Mouse (Mus musculus): ENCODE measurements around the gene Gnmt.
A peak's percentile ranks its signal among the peaks of the same experiment; 100 is the strongest.

The Gnmt gene

DNA sequence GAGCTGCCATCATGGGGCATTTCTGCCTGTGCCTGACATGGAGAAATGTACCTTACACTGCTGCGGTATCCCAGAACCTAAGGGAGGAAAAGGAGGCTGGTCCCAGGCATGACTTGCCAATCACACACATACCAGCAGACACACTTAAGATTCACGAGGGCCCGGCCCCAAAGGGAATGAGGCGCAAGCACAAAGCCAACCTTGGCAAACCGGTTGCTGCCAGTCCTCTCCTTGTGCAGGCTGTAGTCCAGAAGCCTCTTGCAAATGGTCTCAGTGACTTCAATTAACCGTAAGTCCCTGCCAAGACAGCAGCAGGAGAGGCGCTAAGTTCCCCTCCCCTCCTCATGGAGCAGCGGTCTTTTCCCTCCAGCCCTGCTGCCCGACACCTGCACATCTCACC is 14.0 kb upstream of the Gnmt start:
- no peak for DNase-seq (ENCODE audit: low read depth, low spot score)

DNA sequence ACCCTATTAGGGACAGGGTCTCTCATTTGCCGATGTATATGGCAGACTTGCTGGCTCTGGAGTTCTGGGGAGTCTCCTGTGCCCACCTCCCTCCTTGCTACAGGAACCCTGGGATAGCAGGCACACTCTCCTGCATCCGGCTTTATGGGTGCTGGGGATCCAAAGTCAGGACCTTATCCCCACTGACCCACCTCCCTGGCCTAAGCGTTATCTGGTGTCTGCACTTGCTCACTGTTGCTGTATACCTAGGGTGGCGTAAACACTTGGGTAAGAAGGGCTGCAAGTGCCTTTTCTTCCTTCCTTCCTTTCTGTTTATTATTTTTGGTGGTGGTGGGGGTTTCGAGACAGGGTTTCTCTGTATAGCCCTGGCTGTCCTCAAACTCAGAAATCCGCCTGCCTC is 12.3 kb upstream of the Gnmt start:
- DNase-seq (ENCODE audit: low read depth, low spot score): no peak

DNA sequence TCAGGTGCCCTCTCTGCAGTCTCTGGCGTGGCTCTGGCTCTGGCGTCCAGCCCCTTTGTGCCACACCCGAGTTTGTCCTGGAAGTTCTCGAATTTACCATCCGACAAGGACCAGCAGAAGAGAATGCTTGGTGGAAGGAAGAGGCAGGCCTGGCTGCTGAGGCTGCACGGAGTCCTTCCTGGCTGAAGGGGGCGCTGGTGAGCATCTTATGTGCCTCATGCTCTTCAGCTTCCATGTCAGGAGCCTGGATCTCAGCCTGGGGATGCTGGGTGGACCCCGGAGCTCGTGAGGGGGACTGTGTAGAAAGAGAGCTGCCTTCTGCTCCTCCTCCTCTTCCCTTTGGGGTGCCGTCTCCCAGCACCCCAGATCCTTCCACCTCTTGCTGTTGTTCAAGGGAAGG is 7.2 kb upstream of the Gnmt start:
- DNase-seq (ENCODE audit: low read depth, low spot score): no peak

DNA sequence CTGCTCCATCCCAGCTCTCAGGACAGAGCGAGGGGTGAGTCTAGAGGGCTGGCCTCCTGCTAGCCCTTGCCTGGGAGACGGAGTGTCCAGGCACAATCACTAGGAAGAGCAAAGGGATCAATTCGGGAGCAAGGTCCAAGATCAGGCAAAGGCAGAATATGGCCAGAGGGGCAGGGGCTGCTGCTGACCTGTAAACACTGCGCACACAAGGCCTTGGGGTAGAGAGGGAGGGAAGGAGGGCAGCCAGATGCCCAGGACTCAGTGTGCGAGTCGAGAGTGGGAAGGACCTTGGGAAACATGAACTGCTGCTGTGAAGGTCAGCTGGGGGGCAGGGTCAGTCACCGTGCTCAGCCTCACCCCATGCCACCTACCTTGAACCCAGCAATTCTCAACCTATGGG is 6.3 kb upstream of the Gnmt start:
- DNase-seq (ENCODE audit: low read depth, low spot score): no peak

DNA sequence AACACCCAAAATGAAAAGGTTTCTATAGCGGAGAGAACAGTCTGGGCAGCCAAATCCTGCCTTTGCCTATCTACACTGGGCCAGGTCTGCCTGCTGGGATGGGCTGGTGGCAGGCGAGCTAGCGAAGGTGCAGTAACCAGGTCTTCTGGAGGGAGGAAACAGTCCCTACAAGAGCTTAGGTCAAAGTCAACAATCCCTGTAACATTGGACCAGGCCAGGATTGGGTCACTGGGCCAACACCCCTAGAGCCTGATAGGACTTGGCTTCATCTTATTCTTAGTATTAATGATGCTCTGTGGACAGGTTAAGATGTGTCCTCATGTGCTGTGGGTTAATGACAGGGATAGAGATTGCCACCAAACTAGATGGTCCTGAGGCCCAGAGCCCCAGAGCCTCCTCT is 5.1 kb upstream of the Gnmt start:
- DNase-seq (ENCODE audit: low read depth, low spot score): no peak

DNA sequence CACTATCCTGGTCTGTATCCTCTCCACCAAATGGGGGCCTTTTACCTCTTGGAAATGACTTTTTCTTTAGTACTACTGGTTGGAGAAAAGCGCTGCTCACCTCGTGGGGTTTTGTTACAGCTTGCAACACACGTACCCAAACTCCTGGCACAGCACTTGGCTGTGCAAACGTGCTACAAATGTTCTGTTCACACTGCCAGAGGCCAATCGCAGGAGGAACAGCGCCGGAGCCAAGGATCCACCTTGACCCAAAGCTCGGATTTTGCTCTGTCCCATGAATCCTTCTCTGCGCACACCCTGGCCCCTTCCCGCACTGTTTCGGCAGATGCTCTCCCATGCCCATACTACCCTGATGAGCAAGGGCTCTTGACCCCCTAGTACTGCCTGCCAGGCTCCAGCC is 472 bp downstream of the Gnmt start:
- no peak for DNase-seq (ENCODE audit: low read depth, low spot score)

DNA sequence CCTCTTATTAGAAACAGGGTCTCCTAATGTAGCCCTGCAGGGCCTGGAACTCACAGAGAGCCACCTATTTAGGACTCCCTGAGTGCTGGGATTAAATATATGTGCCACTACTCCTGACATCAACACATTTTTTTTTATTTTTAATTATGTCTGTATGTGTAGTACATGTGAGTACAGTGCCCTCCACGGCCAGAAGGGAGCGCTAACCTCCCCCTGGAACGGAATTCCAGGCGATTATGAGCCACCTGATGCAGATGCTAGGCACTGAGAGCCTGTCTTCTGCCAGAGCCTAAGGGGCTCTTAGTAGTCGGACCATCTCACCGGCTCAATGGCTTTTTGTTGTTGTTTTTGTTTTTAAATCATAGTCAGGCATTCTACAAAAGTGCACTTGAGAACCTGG is 947 bp downstream of the Gnmt start:
- DNase-seq (ENCODE audit: low read depth, low spot score): no peak

DNA sequence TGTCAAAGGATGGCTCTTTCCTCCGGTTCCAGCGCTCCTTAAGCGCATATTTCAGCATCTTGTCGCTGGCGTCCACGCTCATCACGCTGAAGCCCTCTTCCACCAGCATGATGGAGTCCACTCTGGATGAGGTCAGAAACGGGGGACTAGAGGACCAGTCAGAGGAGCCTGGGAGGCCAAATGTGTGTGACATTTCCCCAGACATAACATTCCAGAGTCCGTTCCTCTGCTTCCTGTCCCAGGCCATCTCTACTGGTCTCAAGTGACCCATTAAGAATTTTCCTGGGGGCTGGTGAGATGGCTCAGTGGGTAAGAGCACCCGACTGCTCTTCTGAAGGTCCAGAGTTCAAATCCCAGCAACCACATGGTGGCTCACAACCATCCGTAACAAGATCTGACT is 1.7 kb downstream of the Gnmt start:
- DNase-seq (ENCODE audit: low read depth, low spot score): no peak

DNA sequence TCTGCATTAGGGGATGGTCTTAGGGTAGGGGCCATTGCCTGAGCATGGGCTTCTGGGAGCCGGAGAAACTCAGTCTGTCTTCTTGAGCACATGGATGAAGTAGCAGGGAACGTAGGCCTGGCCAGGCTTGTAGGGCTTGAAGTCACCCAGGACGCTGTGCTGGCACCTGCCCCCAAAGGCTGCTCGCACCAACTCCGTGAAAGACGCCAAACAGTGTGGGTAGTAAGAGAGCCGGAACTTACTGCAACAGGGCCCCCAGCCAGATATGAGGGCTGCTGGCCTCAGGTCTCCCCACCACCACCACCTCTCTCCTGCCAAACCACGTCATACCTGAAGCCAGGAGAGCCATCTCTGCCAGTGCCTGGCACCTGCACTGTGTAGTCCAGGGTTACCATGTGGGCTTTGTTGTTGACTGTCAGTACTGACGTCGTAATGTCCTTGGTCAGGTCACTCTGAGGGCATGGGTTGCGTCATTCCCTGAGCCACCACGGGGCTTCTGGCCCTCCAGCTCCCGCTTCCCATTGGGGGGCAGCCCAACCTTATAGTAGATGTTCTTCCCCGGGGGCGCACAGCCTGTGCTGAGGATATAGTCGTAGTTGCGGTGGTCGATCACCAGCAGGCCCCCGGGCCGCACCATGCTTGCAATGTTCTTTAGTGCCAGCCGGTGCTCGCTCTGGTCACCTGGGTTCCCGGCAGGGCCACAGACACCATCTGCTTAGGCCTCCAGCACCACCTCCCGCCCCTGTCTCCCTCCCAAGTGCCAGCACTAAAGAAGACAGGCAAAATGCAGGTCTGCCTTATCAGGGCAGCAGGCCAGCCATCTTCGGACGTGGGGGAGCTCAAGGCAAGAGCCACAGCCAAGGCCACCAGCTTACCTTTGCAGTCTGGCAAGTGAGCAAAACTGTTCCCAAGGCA is 3.0 kb downstream of the Gnmt start:
- no peak for DNase-seq (ENCODE audit: low read depth, low spot score)

DNA sequence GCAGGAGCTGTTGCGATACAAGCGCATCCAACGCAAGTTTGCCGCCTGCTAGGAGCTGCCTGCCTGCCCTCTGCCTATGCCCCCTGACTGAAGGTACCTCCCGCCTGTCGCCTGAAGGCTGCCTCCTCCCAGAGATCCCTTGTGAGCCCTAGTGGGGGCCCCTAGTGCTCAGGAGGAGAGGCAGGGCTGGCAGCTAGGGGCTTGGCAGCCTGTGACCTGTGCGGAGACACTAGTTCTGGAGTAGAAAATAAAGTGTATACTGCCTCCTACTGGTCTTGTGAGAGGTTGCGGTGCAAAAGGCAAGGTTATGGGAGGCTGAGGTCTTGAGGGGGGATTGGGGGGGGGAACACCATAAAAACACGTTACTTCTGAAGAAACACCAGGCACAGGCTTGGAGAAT is 3.7 kb downstream of the Gnmt start:
- DNase-seq (ENCODE audit: low read depth, low spot score): no peak

DNA sequence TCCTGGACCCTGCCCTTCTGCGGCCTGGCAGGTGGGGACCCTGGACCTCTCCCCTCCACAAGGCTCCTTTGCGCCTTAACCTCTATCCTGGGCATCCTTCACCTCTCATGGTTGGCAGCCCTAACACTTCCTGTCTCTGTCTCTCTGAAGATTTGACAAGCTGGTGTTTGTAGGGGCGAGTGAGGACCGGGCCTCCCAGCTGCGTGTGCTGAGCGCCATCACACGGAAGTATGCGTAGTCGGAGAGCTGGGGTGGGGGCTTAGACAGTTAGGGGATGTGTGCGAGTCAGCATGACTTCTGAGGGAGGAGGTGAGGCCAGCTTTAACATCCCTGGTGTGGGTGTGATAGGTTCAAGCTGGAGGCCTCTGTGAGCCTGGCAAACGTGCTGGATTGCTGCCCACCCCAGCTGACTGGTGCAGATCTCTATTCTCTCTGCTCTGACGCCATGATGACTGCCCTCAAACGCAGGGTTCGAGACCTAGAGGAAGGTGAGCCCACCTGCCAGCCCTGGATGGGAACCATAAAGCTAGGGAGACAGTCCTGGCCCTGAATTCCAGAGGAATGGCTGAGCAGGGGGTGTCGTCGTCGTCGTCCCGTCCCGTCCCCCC is 4.4 kb downstream of the Gnmt start:
- DNase-seq (ENCODE audit: low read depth, low spot score): no peak

DNA sequence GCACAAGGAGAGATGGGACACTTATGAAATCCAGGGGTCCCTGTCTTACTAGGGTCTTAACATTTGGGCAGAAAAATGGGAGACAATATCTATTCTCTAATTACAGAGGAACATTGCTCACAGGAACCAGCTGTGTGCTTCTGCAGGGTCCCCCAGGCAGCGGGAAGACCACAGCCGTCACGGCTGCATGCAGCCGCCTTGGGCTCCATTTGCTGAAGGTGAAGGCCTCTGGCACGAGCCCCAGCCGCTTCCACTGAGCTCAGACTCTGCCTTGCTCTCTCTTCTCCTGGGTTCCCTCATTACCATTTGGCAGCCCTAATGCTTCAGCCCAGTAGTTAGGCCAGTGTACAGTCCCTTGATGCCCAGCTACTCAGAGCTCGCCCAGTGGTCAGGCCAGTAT is 7.9 kb downstream of the Gnmt start:
- no peak for DNase-seq (ENCODE audit: low read depth, low spot score)

DNA sequence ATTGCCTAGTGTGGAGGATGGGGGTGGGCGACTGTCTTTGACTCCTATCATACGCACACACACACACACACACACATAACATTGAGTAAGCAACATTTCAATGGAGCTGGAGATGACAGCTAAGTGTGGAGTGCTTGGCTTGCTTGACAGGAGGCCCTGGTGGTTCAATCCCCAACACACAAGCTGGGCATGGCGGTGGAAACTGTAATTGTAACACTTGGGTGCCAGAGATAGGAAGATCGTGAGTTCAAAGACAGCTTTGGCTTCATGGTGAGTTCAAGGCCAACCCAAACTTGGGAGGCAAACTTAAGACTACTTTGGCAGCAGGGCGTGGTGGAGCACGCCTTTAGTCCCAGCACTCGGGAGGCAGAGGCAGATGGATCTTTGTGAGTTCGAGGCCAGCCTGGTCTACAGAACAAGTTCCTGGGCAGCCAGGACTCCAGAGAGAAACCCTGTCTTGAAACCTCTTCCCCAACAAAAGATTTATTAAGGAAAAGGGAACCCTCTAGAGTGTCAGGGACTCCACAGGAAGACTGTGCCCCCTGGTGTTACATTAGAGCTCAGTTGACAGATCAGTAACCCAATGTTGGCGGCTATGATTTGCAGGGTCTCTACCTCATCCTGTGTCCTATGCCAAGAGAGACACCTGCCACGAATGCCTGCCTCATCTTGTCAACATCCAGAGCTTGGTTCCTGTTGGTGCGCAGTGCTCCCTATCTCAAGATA is 14.0 kb downstream of the Gnmt start:
- no peak for DNase-seq (ENCODE audit: low read depth, low spot score)

DNA sequence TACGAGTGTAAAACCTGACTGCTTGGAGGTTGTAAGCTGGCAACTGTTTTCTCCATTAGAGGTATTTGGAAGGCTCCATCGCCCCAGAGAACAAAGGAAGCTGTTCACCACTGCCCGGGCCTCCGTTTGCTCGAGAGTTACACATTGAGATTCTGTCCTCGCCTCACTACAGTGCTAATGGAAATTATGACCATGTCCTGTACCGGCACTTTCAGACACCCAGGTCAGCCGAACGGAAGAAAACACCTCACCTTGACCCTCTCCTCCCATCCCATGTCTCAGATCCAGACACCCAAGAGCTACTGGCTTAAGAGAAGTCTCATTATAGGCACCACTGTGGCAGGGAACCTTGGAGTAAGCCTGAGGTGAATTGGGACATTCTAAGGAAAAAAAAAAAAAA is 15.1 kb downstream of the Gnmt start:
- no peak for DNase-seq (ENCODE audit: low read depth, low spot score)

DNA sequence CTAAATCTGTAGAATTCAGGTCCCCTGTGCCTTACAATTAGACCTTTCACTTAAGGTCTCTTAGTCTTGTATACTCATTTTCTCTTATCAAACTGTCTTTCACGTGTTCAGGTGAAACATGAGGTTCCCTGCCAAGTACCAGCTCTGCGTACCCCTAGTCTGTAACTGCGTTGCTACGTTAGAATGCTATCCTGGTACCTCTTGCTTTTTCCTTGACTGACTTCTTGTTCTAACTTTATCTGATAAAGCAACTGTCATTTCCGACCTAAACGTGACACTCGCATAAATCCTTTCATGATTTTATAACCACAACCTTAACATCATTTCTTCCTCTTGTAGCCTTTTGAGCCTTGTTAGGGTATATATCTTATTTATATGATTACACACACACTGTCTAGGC is 16.5 kb downstream of the Gnmt start:
- no peak for DNase-seq (ENCODE audit: low read depth, low spot score)

DNA sequence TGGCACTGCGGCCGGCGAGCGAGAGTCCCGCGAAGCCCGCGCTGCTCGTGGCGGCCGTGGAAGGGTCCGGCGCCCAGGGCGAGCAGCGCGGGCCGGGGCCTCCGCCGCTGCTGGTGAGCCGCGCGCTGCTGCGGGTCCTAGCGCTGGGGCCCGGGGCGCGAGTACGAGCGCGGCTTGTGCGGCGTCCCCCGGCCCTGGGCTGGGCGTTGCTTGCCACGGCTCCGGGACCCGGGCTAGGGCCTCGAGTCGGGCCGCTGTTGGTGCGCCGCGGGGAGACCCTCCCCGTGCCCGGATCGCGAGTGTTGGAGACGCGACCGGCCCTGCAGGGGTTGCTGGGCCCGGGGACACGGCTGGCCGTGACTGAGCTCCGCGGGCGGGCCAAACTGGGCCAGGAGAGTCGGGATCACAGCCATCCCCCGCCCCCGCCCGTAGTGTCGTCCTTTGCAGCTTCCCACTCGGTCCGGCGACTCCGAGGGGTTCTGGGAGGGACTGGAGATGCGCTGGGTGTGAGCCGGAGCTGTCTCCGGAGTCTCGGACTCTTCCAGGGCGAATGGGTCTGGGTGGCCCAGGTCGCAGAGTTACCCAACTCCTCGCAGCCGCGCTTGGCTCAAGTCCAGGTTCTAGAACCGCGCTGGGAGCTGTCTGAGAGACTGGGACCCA is 17.2 kb downstream of the Gnmt start:
- DNase-seq (ENCODE audit: low read depth, low spot score): no peak

DNA sequence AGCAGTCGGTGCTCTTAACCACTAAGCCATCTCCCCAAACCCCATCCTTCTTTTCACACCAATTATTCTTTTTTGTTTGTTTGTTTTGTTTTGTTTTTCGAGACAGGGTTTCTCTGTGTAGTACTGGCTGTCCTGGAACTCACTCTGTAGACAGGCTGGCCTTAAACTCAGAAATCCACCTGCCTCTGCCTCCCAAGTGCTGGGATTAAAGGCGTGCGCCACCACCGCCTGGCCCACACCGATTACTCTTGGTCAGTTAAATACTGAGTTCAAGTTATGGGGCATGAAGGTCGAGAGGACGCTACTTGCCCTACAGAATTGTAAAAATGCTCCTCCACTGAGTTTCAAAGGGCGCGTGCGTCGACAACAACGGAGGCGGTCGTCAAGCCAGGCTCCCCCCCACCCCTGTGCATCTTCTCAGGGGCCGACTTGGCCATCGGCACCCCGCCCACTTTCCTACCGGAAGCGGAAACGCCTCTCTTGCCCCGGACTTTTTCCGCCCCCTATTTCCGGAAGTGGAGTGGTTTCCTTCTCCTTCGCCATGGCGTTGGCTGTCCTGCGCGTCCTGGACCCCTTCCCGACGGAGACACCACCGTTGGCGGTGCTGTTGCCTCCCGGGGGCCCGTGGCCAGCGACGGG is 17.9 kb downstream of the Gnmt start, which contains the start of gene Pex6:
TSS of gene Pex6 (plus strand) at position 505 of the 639 bp plus-strand sequence.
- DNase-seq (ENCODE audit: low read depth, low spot score): peak; percentile 88

DNA sequence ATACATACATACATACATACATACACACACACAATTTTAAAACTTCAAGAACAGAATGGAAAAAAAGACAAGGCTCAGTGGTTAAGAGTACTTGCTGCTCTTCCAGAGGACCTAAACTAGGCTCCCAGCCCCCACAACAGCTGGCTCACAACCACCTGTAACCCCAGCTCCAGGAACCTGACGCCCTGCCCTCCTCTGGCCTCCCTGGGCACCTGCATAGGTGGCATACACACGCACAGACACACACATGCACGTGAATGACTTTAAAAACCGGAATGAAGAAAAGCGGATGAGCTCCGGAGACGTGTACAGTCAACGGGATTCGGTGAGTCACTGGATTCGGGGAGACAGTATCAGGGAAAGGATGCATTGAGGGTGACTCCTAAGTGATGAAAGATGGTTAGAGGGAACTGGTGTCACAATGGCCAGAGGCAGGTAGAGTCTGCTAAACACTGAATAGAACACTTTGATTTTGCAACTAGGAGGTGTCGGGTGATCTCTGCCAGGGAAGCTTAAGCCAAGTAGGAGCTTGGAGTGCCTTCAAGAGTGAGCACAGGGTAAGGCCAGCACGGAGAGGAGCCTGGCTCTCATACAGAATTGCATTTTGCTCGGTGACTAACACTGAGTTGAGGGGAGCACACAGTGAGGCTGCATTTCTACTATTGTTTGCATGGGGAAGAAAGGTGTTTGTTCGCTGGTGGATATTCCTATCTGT is 22.4 kb downstream of the Gnmt start:
- DNase-seq (ENCODE audit: low read depth, low spot score): no peak

DNA sequence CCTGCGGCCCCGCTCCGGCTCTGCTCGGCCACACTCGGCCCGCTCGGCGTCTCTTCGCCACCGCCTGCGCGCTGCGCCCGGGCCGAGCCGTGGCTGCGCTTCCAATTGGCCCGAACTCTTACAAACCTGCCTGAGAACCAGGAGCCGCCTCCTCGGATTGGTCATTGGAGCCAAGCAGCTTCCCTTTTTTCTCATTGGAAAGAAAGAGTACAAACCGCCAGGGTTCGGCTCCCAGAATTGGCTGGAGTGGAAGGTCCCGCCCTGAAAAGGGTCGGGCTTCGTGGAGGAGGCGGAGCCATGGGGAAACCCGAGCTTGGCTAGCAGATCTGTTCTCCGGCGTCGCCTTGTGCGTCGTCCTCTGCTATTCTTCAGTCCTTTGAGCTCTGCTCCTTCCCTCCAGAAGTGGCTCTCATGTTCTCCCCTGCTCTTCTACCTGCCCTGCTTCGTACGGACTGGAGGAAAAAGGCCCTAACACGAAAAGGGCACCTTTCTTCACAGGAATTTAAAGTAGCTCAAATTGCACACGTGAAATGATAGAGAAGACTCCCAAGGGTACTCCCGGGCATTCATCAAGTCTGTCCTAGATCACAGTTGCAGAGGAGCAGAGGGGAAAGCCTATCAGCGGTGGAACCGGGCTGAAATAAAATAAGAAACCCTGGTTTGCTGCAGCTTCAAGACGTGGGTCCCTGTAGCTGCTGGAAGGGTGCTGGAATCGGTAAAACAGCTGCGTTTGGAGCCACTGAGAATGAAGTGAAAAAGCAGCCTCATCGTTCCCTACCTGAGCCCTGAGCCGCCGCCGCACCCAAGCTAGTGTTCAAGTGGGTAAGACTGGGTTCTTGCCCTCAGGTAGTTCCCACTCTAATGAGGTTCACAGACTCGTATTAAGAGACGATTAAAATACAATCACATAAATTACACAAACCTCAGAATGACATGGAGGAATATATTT is 23.8 kb downstream of the Gnmt start, which contains the start of gene Ppp2r5d:
TSS of gene Ppp2r5d (minus strand) at position 225 of the 949 bp plus-strand sequence.
- DNase-seq (ENCODE audit: low read depth, low spot score): peak; percentile 94
